22 mouse cellular contexts compared by ENCODE assay signal in the genomic region with DNA sequence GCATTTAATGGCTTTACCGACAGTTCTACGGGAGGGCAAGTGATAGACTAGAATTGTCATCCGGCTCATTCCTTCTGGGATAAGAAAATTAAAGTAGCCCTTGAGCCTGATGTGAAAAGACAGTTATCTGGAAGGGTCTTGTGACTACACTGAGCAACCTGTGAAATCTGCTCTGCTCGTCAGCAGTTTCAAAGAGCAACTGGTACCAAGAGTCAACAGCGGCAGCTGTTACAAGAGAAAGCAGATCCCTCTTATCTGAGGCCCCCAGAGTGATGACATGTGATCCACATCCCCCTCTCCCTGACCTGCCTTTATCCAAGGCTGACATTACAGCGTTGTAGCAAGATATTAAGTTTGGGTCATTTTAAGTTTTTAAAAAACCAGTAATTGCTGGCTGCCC. TPM values are rescaled to one million over a fixed set of nuclear protein-coding genes. Genes with fewer than 3 reads are reported as not detected.
A peak's percentile ranks its signal among the peaks of the same experiment; 100 is the strongest.
DNase-seq lines count a peak whose midpoint lies in the region; ATAC-seq and TF ChIP-seq lines count a peak whose summit lies in the region.
"Had no signal": no experiment of that assay in that cellular context is flagged by ENCODE, and none has a peak within 500 bp of the region (broad histone marks: within the 10 kb centered on the region; RNA-seq: fewer than 3 reads in every experiment).

No protein-coding gene starts in this region.

- no peak overlapping the region for H3K9ac ChIP-seq in heart, embryonic 13.5 days
- H3K9ac ChIP-seq in hindbrain, postnatal 0 days (replicated peaks; ENCODE audit: low read length), result no peak overlapping the region
- H3K9ac ChIP-seq in hindbrain, embryonic 12.5 days, result no peak overlapping the region
- H3K9ac ChIP-seq: embryonic facial prominence, embryonic 12.5 days; forebrain, embryonic 15.5 days; midbrain, embryonic 15.5 days had no signal

- no peak for ATAC-seq in heart, embryonic 13.5 days (ENCODE audit: extremely low read depth, insufficient number of reproducible peaks, low FRiP score, low TSS enrichment)
- 0 out of 2 replicates have a peak, but pooled peaks have one; percentile 15 for ATAC-seq in hindbrain, postnatal 0 days
- ATAC-seq in hindbrain, embryonic 12.5 days (ENCODE audit: low FRiP score), result no peak
- ATAC-seq: forebrain, embryonic 15.5 days; lung, postnatal 0 days; midbrain, embryonic 15.5 days had no signal

- peak overlapping the region; percentile 44 for H3K4me2 ChIP-seq in heart, embryonic 13.5 days
- H3K4me2 ChIP-seq in hindbrain, postnatal 0 days (ENCODE audit: low read depth, low read length), result no peak overlapping the region
- H3K4me2 ChIP-seq in hindbrain, embryonic 12.5 days (replicated peaks), result no peak overlapping the region
- H3K4me2 ChIP-seq: embryonic facial prominence, embryonic 12.5 days; forebrain, embryonic 15.5 days; midbrain, embryonic 15.5 days had no signal

- no peak for DNase-seq in heart, adult 18-20 months
- DNase-seq in hindbrain, postnatal 0 days (ENCODE audit: low spot score), result no peak
- peak; percentile 22 for DNase-seq in embryo, embryonic 10.5 days (ENCODE audit: low spot score)
- peak; percentile 15 for DNase-seq in mesoderm, embryonic 11.5 days (ENCODE audit: low read depth, low spot score)
- no peak for DNase-seq in right cerebral cortex, postnatal 14 days
- no peak for DNase-seq in frontal cortex, postnatal 10 days (ENCODE audit: low spot score in 2 of 2)
- DNase-seq: adrenal gland, postnatal 36 days; B cell, adult 2 months; cerebellum, adult 18-20 months; cerebellum, postnatal 25 days; gastrocnemius, postnatal 36 days; kidney, adult 11 months; layer of hippocampus, postnatal 36 days; liver; thymus, postnatal 25 days had no signal

- no peaks in the 10 kb centered on the region for H3K36me3 ChIP-seq in heart, embryonic 13.5 days
- no peaks in the 10 kb centered on the region for H3K36me3 ChIP-seq in hindbrain, postnatal 0 days (ENCODE audit: insufficient read depth, low read length)
- H3K36me3 ChIP-seq in hindbrain, embryonic 12.5 days, result no peaks in the 10 kb centered on the region
- H3K36me3 ChIP-seq: embryonic facial prominence, embryonic 12.5 days; forebrain, embryonic 15.5 days; midbrain, embryonic 15.5 days had no signal

- no peak for TF ChIP-seq CTCF in hindbrain, postnatal 0 days (IDR thresholded peaks at IDR 0.05; ENCODE audit: low read depth)

- no peaks in the 10 kb centered on the region for H3K9me3 ChIP-seq in heart, embryonic 13.5 days
- H3K9me3 ChIP-seq in hindbrain, postnatal 0 days (ENCODE audit: low read length), result no peaks in the 10 kb centered on the region
- H3K9me3 ChIP-seq in hindbrain, embryonic 12.5 days (replicated peaks), result no peaks in the 10 kb centered on the region
- H3K9me3 ChIP-seq: embryonic facial prominence, embryonic 12.5 days; forebrain, embryonic 15.5 days; midbrain, embryonic 15.5 days had no signal

- H3K27me3 ChIP-seq in heart, embryonic 13.5 days (replicated peaks), result peaks cover 22% of the 10 kb centered on the region
- no peaks in the 10 kb centered on the region for H3K27me3 ChIP-seq in hindbrain, postnatal 0 days (ENCODE audit: insufficient read depth, low read length)
- no peaks in the 10 kb centered on the region for H3K27me3 ChIP-seq in hindbrain, embryonic 12.5 days
- H3K27me3 ChIP-seq: embryonic facial prominence, embryonic 12.5 days; forebrain, embryonic 15.5 days; midbrain, embryonic 15.5 days had no signal

- H3K27ac ChIP-seq in heart, embryonic 13.5 days (replicated peaks), result peak overlapping the region; percentile 63
- H3K27ac ChIP-seq in hindbrain, postnatal 0 days, result no peak overlapping the region
- H3K27ac ChIP-seq in hindbrain, embryonic 12.5 days, result no peak overlapping the region
- H3K27ac ChIP-seq: embryonic facial prominence, embryonic 12.5 days; forebrain, embryonic 15.5 days; kidney, postnatal 0 days; midbrain, embryonic 15.5 days had no signal

- peaks cover 14% of the 10 kb centered on the region for H3K4me1 ChIP-seq in heart, embryonic 13.5 days
- H3K4me1 ChIP-seq in hindbrain, postnatal 0 days (ENCODE audit: insufficient read depth, low read length), result no peaks in the 10 kb centered on the region
- H3K4me1 ChIP-seq in hindbrain, embryonic 12.5 days, result no peaks in the 10 kb centered on the region
- H3K4me1 ChIP-seq: embryonic facial prominence, embryonic 12.5 days; forebrain, embryonic 15.5 days; midbrain, embryonic 15.5 days had no signal

- WGBS in heart, embryonic 13.5 days, result 6% methylated on average over 6 of the region's 6 CpGs
- 47% methylated on average over 6 of the region's 6 CpGs for WGBS in hindbrain, postnatal 0 days
- 48% methylated on average over 6 of the region's 6 CpGs for WGBS in hindbrain, embryonic 12.5 days

- H3K4me3 ChIP-seq in heart, embryonic 13.5 days, result no peak overlapping the region
- H3K4me3 ChIP-seq in hindbrain, postnatal 0 days (ENCODE audit: low read length), result no peak overlapping the region
- H3K4me3 ChIP-seq in hindbrain, embryonic 12.5 days, result no peak overlapping the region
- H3K4me3 ChIP-seq: embryonic facial prominence, embryonic 12.5 days; forebrain, embryonic 15.5 days; midbrain, embryonic 15.5 days had no signal

RNA-seq across cellular contexts. Expression of a gene that starts 52.6 kb away (rescaled TPM):
- polyA plus RNA-seq in heart, embryonic 13.5 days (2015; fragmentation: Nextera tagmentation; extraction: Ambion mirVana), result 2.2 and 2.7 TPM in 2 replicates
- total RNA-seq in heart, adult 18-20 months (2021), result under 1 TPM; 0.30 to 0.33 TPM
- total RNA-seq in hindbrain, postnatal 0 days (2014; rRNA removed), result 12.3 and 16.3 TPM in 2 replicates
- 7.1 and 7.8 TPM in 2 replicates for polyA plus RNA-seq in hindbrain, postnatal 0 days (2015; fragmentation: Nextera tagmentation; extraction: Ambion mirVana)
- polyA plus RNA-seq in hindbrain, embryonic 12.5 days (2016; fragmentation: Nextera tagmentation; extraction: Ambion mirVana), result 0.76 and 1.2 TPM in 2 replicates

Comparison
In these comparisons a context has a peak if more than half of its experiments do, and no peak if none do; other contexts are left out.
1. DNase-seq: peak in embryo, embryonic 10.5 days (single experiment) and mesoderm, embryonic 11.5 days (single experiment); none in heart, adult 18-20 months (0 of 2), hindbrain, postnatal 0 days (single experiment), right cerebral cortex, postnatal 14 days (single experiment) and frontal cortex, postnatal 10 days (0 of 2).